Mouse (Mus musculus) left cerebral cortex, postnatal 14 days (tissue): ENCODE data around the gene Gna15. TPM values are rescaled to one million over a fixed set of nuclear protein-coding genes. Genes with fewer than 3 reads are reported as not detected.

Experiments
- DNase-seq, 2 experiments: peaks; one replicate each; pipeline ENCODE4 v3.0.0; 2021 to 2022; ENCODE audit warnings: low spot score in 2 of 2, mixed read lengths in 1 of 2
- intact Hi-C: fragments of 180-260 bp; cut with DNase I; formaldehyde crosslinking; loops from one replicate; pipeline ENCODE4 v1.15.1; 2025
- total RNA-seq, 2 experiments: library from RNA; stranded (reverse); gene quantifications; 2 replicates each; pipeline ENCODE4 v1.2.3; 2021

The Gna15 gene
- total RNA-seq, 2 experiments from 2014 or later: 2.2 to 3.2 TPM

GRCm38 (mm10) chr10:81559163-81559626, 35.2 kb upstream of the Gna15 start, which contains the start of gene Aes:
Gene Aes, plus strand, starts transcription at chr10:81559488.
- peak; percentile 52 to 74 for DNase-seq
- intact Hi-C loops: loop anchor here (10.0 kb wide), 2 partner anchors 54 to 164 kb away; partner anchors contain the start of genes S1pr4 and Smim24

- intact Hi-C loops: loop anchor here (10.0 kb wide), 2 partner anchors 53 to 163 kb away; partner anchors contain the start of genes S1pr4 and Smim24
- DNase-seq: no peak
Measured at GRCm38 (mm10) chr10:81557491-81557890, 33.5 kb upstream of the Gna15 start.

GRCm38 (mm10) chr10:81556282-81556681, 32.3 kb upstream of the Gna15 start:
- no peak for DNase-seq
- intact Hi-C loops: loop anchor here (10.0 kb wide), 2 partner anchors 51 to 161 kb away; partner anchors contain the start of genes S1pr4 and Smim24

GRCm38 (mm10) chr10:81553807-81554755, 30.1 kb upstream of the Gna15 start:
- DNase-seq: no peak
- intact Hi-C loops: loop anchor here (10.0 kb wide), 2 partner anchors 49 to 159 kb away; partner anchors contain the start of genes S1pr4 and Smim24

GRCm38 (mm10) chr10:81553232-81553631, 29.2 kb upstream of the Gna15 start:
- intact Hi-C loops: loop anchor here (10.0 kb wide), 2 partner anchors 48 to 158 kb away; partner anchors contain the start of genes S1pr4 and Smim24
- DNase-seq: no peak

GRCm38 (mm10) chr10:81551597-81552102, 27.6 kb upstream of the Gna15 start:
- peak; percentile 86 to 94 for DNase-seq
- intact Hi-C loops: loop anchor here (10.0 kb wide), 2 partner anchors 47 to 157 kb away; partner anchors contain the start of genes S1pr4 and Smim24

- DNase-seq: no peak
- intact Hi-C loops: loop anchor here (10.0 kb wide), 2 partner anchors 45 to 155 kb away; partner anchors contain the start of genes S1pr4 and Smim24
Measured at GRCm38 (mm10) chr10:81550257-81550656, 26.2 kb upstream of the Gna15 start.

GRCm38 (mm10) chr10:81548944-81549343, 24.9 kb upstream of the Gna15 start:
- intact Hi-C loops: no loop called here
- no peak for DNase-seq

GRCm38 (mm10) chr10:81546788-81547571, 23.0 kb upstream of the Gna15 start:
- intact Hi-C loops: no loop called here
- DNase-seq: no peak

- no peak for DNase-seq
- intact Hi-C loops: no loop called here
Measured at GRCm38 (mm10) chr10:81546332-81546731, 22.3 kb upstream of the Gna15 start.

- peak; percentile 99 for DNase-seq
- intact Hi-C loops: no loop called here
Measured at GRCm38 (mm10) chr10:81545161-81545747, 21.2 kb upstream of the Gna15 start, which contains the start of gene Gna11. Gene Gna11, minus strand, starts transcription at chr10:81545190.

GRCm38 (mm10) chr10:81544296-81545160, 20.5 kb upstream of the Gna15 start:
- peak in 1 of 2 experiments; percentile 55 for DNase-seq
- intact Hi-C loops: no loop called here

GRCm38 (mm10) chr10:81543633-81544032, 19.6 kb upstream of the Gna15 start:
- DNase-seq: no peak
- intact Hi-C loops: no loop called here

GRCm38 (mm10) chr10:81542727-81543460, 18.9 kb upstream of the Gna15 start:
- intact Hi-C loops: no loop called here
- no peak for DNase-seq

GRCm38 (mm10) chr10:81541803-81542202, 17.8 kb upstream of the Gna15 start:
- intact Hi-C loops: no loop called here
- DNase-seq: no peak

- DNase-seq: no peak
- intact Hi-C loops: no loop called here
Measured at GRCm38 (mm10) chr10:81541363-81541762, 17.3 kb upstream of the Gna15 start.
